Mouse (Mus musculus) heart, adult 2 months (tissue): ENCODE data around the gene Exoc1.

Source experiments
- CTCF ChIP-seq: fragments of 200-600 bp; IDR thresholded peaks from 2 replicates; pipeline ENCODE4 v1.8.1; 2022; ENCODE audit warnings: antibody characterized with exemption, mild to moderate bottlenecking, moderate library complexity
- EP300 ChIP-seq: fragments of 200-500 bp; IDR thresholded peaks from 2 replicates; pipeline ENCODE4 v1.6.1; 2011; ENCODE audit warnings: low read depth, low read length, control low read depth; ENCODE audit not compliant: insufficient read depth

GRCm38 (mm10) chr5:76615276-76615675 is 86.2 kb downstream of the Exoc1 start:
- no peak for TF ChIP-seq CTCF
- TF ChIP-seq EP300 = no peak
